Mouse (Mus musculus): Measurements from ENCODE around the gene Alox12. TPM values are rescaled to one million over a fixed set of nuclear protein-coding genes. Genes with fewer than 3 reads are reported as not detected.
A peak's percentile ranks its signal among the peaks of the same experiment; 100 is the strongest.

Alox12 gene
- polyA plus RNA-seq, 1 experiment: 0.47 TPM

- H3K36me3 ChIP-seq (ENCODE audit: control insufficient read depth, insufficient read depth): no peaks in the 10 kb centered on the region
- no peaks in the 10 kb centered on the region for H3K79me3 ChIP-seq (ENCODE audit: low read depth)
- H3K79me2 ChIP-seq (ENCODE audit: control insufficient read depth, insufficient read depth): no peaks in the 10 kb centered on the region
- no peak overlapping the region for H3K4me3 ChIP-seq (ENCODE audit: insufficient read depth, poor library complexity, severe bottlenecking)
- no peak overlapping the region for H3ac ChIP-seq (ENCODE audit: control insufficient read depth, insufficient read length, low read depth)
- H3K27me3 ChIP-seq (ENCODE audit: control insufficient read depth, insufficient read depth, insufficient read length): no peaks in the 10 kb centered on the region
- TF ChIP-seq MYOD1 (IDR thresholded peaks at IDR 0.05; ENCODE audit: control insufficient read depth, insufficient read length, low read depth): no peak
- no peak for TF ChIP-seq MAX (IDR thresholded peaks at IDR 0.05)
- TF ChIP-seq CEBPB (IDR thresholded peaks at IDR 0.05; ENCODE audit: low read depth): no peak
- TF ChIP-seq FOSL1 (IDR thresholded peaks at IDR 0.05; ENCODE audit: insufficient read depth, low read length, poor library complexity, severe bottlenecking): no peak
- TF ChIP-seq MYOG (IDR thresholded peaks at IDR 0.05; ENCODE audit: control insufficient read depth, extremely low read depth, insufficient read length): no peak
- no peak for TF ChIP-seq CTCF (IDR thresholded peaks at IDR 0.05; ENCODE audit: control insufficient read depth, insufficient read depth, insufficient read length)
Measured at GRCm38 (mm10) chr11:70291235-70291634, 36.1 kb upstream of the Alox12 start.

GRCm38 (mm10) chr11:70289236-70289635, 34.1 kb upstream of the Alox12 start:
- TF ChIP-seq MAX (IDR thresholded peaks at IDR 0.05) (no peak), USF1 (IDR thresholded peaks at IDR 0.05; ENCODE audit: low read depth) (no peak), CTCF (IDR thresholded peaks at IDR 0.05; ENCODE audit: control insufficient read depth, insufficient read depth, insufficient read length) (no peak), MYOG (IDR thresholded peaks at IDR 0.05; ENCODE audit: control insufficient read depth, extremely low read depth, insufficient read length) (no peak), FOSL1 (IDR thresholded peaks at IDR 0.05; ENCODE audit: insufficient read depth, low read length, poor library complexity, severe bottlenecking) (no peak), MYOD1 (IDR thresholded peaks at IDR 0.05; ENCODE audit: control insufficient read depth, insufficient read length, low read depth) (no peak), CEBPB (IDR thresholded peaks at IDR 0.05; ENCODE audit: low read depth) (no peak)
- Histone ChIP-seq H3K27me3 (ENCODE audit: control insufficient read depth, insufficient read depth, insufficient read length) (no peaks in the 10 kb centered on the region), H3K79me3 (ENCODE audit: low read depth) (no peaks in the 10 kb centered on the region), H3ac (ENCODE audit: control insufficient read depth, insufficient read length, low read depth) (no peak overlapping the region), H3K36me3 (ENCODE audit: control insufficient read depth, insufficient read depth) (no peaks in the 10 kb centered on the region), H3K4me3 (ENCODE audit: insufficient read depth, poor library complexity, severe bottlenecking) (no peak overlapping the region), H3K79me2 (ENCODE audit: control insufficient read depth, insufficient read depth) (no peaks in the 10 kb centered on the region)

- TF ChIP-seq CEBPB (IDR thresholded peaks at IDR 0.05; ENCODE audit: low read depth): no peak
- TF ChIP-seq MYOG (IDR thresholded peaks at IDR 0.05; ENCODE audit: control insufficient read depth, extremely low read depth, insufficient read length): no peak
- no peak for TF ChIP-seq USF1 (IDR thresholded peaks at IDR 0.05; ENCODE audit: low read depth)
- TF ChIP-seq FOSL1 (IDR thresholded peaks at IDR 0.05; ENCODE audit: insufficient read depth, low read length, poor library complexity, severe bottlenecking): no peak
- TF ChIP-seq MAX (IDR thresholded peaks at IDR 0.05): no peak
- Histone ChIP-seq H3K79me2 (ENCODE audit: control insufficient read depth, insufficient read depth) (no peaks in the 10 kb centered on the region), H3K27me3 (ENCODE audit: control insufficient read depth, insufficient read depth, insufficient read length) (no peaks in the 10 kb centered on the region), H3ac (ENCODE audit: control insufficient read depth, insufficient read length, low read depth) (no peak overlapping the region), H3K4me3 (ENCODE audit: insufficient read depth, poor library complexity, severe bottlenecking) (no peak overlapping the region), H3K79me3 (ENCODE audit: low read depth) (no peaks in the 10 kb centered on the region), H3K36me3 (ENCODE audit: control insufficient read depth, insufficient read depth) (no peaks in the 10 kb centered on the region)
Measured at GRCm38 (mm10) chr11:70288102-70288501, 32.9 kb upstream of the Alox12 start.

DNA sequence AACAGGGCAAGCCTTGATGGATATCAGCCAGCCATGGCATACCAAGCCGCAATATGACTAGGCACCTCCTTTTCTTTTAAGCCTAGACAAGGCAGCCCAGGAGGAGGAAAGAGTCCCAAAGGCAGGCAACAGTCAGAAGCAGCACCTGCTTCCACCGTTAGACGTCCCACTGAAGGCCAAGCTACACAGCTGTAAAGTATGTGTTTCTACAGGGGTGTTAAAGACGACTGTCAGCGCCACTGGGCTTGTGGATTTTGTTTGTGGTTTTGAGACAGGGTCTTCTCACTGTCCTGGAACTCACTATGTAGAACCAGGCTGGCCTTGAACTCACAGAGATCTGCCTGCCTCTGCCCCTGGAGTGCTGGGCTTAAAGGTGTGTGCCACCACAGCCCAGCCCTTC, 30.5 kb upstream of the Alox12 start:
- Histone ChIP-seq H3K79me3 (ENCODE audit: low read depth) (no peaks in the 10 kb centered on the region), H3K79me2 (ENCODE audit: control insufficient read depth, insufficient read depth) (no peaks in the 10 kb centered on the region), H3ac (ENCODE audit: control insufficient read depth, insufficient read length, low read depth) (no peak overlapping the region), H3K27me3 (ENCODE audit: control insufficient read depth, insufficient read depth, insufficient read length) (no peaks in the 10 kb centered on the region), H3K4me3 (ENCODE audit: insufficient read depth, poor library complexity, severe bottlenecking) (no peak overlapping the region), H3K36me3 (ENCODE audit: control insufficient read depth, insufficient read depth) (no peaks in the 10 kb centered on the region)
- TF ChIP-seq CEBPB (IDR thresholded peaks at IDR 0.05; ENCODE audit: low read depth): no peak
- TF ChIP-seq FOSL1 (IDR thresholded peaks at IDR 0.05; ENCODE audit: insufficient read depth, low read length, poor library complexity, severe bottlenecking): no peak
- no peak for TF ChIP-seq MYOG (IDR thresholded peaks at IDR 0.05; ENCODE audit: control insufficient read depth, extremely low read depth, insufficient read length)
- no peak for TF ChIP-seq CTCF (IDR thresholded peaks at IDR 0.05; ENCODE audit: control insufficient read depth, insufficient read depth, insufficient read length)
- no peak for TF ChIP-seq MAX (IDR thresholded peaks at IDR 0.05)
- no peak for TF ChIP-seq USF1 (IDR thresholded peaks at IDR 0.05; ENCODE audit: low read depth)
- TF ChIP-seq MYOD1 (IDR thresholded peaks at IDR 0.05; ENCODE audit: control insufficient read depth, insufficient read length, low read depth): peak; percentile 25

DNA sequence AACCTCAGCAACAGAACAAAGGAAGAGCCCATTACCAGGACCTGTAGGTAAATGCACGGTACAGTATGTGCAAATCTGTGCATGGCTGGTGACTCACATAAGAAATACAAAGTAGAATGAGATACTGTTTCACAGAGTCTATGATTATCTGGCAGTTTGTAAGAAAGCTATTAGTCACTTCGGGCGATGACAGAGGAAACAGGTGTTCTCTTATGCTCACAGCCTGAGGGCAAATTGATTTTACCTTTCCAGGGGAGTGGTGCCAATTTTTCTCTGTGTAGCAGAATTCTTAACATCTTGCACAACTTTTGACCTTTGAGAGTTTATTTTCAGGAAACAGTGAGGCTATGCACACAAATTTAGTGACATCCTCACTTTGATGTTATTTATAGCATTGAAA, 29.6 kb upstream of the Alox12 start:
- TF ChIP-seq MYOD1 (IDR thresholded peaks at IDR 0.05; ENCODE audit: control insufficient read depth, insufficient read length, low read depth) (peak; percentile 98), MAX (IDR thresholded peaks at IDR 0.05) (no peak), CEBPB (IDR thresholded peaks at IDR 0.05; ENCODE audit: low read depth) (peak; percentile 83), MYOG (IDR thresholded peaks at IDR 0.05; ENCODE audit: control insufficient read depth, extremely low read depth, insufficient read length) (no peak), FOSL1 (IDR thresholded peaks at IDR 0.05; ENCODE audit: insufficient read depth, low read length, poor library complexity, severe bottlenecking) (peak; percentile 61), USF1 (IDR thresholded peaks at IDR 0.05; ENCODE audit: low read depth) (no peak), CTCF (IDR thresholded peaks at IDR 0.05; ENCODE audit: control insufficient read depth, insufficient read depth, insufficient read length) (no peak)
- Histone ChIP-seq H3K27me3 (ENCODE audit: control insufficient read depth, insufficient read depth, insufficient read length) (no peaks in the 10 kb centered on the region), H3K79me2 (ENCODE audit: control insufficient read depth, insufficient read depth) (no peaks in the 10 kb centered on the region), H3K36me3 (ENCODE audit: control insufficient read depth, insufficient read depth) (no peaks in the 10 kb centered on the region), H3K4me3 (ENCODE audit: insufficient read depth, poor library complexity, severe bottlenecking) (no peak overlapping the region), H3K79me3 (ENCODE audit: low read depth) (no peaks in the 10 kb centered on the region), H3ac (ENCODE audit: control insufficient read depth, insufficient read length, low read depth) (no peak overlapping the region)

DNA sequence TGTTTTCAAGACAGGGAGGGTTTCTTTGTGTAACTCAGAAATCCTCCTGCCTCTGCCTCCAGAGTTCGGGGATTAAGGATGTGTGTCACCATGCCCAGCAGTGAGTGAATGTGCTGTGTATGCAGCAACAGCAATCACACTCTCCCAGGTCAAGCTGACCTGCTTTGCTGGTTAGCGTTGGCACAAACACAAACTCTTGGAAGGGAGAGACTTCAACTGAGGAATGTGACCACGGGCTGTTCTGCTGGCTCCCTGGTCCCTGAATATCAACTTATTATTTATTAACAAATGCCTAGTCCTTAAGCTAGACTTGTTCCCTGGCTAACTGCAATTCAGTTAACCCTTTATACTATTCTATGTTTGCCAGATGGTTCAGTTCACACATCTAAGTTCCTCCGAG, 28.5 kb upstream of the Alox12 start:
- Histone ChIP-seq H3K79me3 (ENCODE audit: low read depth) (no peaks in the 10 kb centered on the region), H3K36me3 (ENCODE audit: control insufficient read depth, insufficient read depth) (no peaks in the 10 kb centered on the region), H3K4me3 (ENCODE audit: insufficient read depth, poor library complexity, severe bottlenecking) (no peak overlapping the region), H3K27me3 (ENCODE audit: control insufficient read depth, insufficient read depth, insufficient read length) (no peaks in the 10 kb centered on the region), H3ac (ENCODE audit: control insufficient read depth, insufficient read length, low read depth) (no peak overlapping the region), H3K79me2 (ENCODE audit: control insufficient read depth, insufficient read depth) (no peaks in the 10 kb centered on the region)
- TF ChIP-seq MAX (IDR thresholded peaks at IDR 0.05): no peak
- no peak for TF ChIP-seq MYOD1 (IDR thresholded peaks at IDR 0.05; ENCODE audit: control insufficient read depth, insufficient read length, low read depth)
- no peak for TF ChIP-seq CTCF (IDR thresholded peaks at IDR 0.05; ENCODE audit: control insufficient read depth, insufficient read depth, insufficient read length)
- TF ChIP-seq MYOG (IDR thresholded peaks at IDR 0.05; ENCODE audit: control insufficient read depth, extremely low read depth, insufficient read length): no peak
- no peak for TF ChIP-seq CEBPB (IDR thresholded peaks at IDR 0.05; ENCODE audit: low read depth)
- TF ChIP-seq USF1 (IDR thresholded peaks at IDR 0.05; ENCODE audit: low read depth): no peak
- no peak for TF ChIP-seq FOSL1 (IDR thresholded peaks at IDR 0.05; ENCODE audit: insufficient read depth, low read length, poor library complexity, severe bottlenecking)

All from C2C12 (cell line).